Mouse (Mus musculus) liver, postnatal 0 days (tissue): ENCODE measurements around the gene Kif1c.

Experiments
- CTCF ChIP-seq: sonication (generic); IDR thresholded peaks from 2 replicates; pipeline ENCODE4 v1.5.1; 2016; ENCODE audit warnings: antibody characterized with exemption, low read depth
- EP300 ChIP-seq: IDR thresholded peaks from 2 replicates; pipeline ENCODE4 v1.6.1; 2016; ENCODE audit warnings: antibody characterized with exemption, low read depth, mild to moderate bottlenecking

- TF ChIP-seq EP300 (no peak), CTCF (no peak; the same call in 1 of the 2 replicates)
Observed at GRCm38 (mm10) chr11:70754958-70755357, 54.6 kb downstream of the Kif1c start.
